Mouse (Mus musculus): ENCODE results near the gene Dhx35.

Gene Dhx35

GRCm38 (mm10) chr2:158891319-158891718 lies 96.7 kb downstream of the Dhx35 start:
- DNase-seq (ENCODE audit: low read depth, low spot score) = peak; percentile 63

- no peak for DNase-seq (ENCODE audit: low read depth, low spot score)
These were observed 98.7 kb downstream of the Dhx35 start for GRCm38 (mm10) chr2:158893171-158893853.

- no peak for DNase-seq (ENCODE audit: low read depth, low spot score)
These were observed 104.0 kb downstream of the Dhx35 start for GRCm38 (mm10) chr2:158898469-158899196.

Data from A20 (cell line).